Mouse (Mus musculus) gastrocnemius, adult 2 months (tissue): ENCODE measurements around the gene Tmem132c. TPM values are rescaled to one million over a fixed set of nuclear protein-coding genes. Genes with fewer than 3 reads are reported as not detected.

ENCODE experiments used
- DNase-seq: peaks from one replicate; pipeline ENCODE4 v3.0.0; 2022
- H3K27ac ChIP-seq: fragments of 200-600 bp; 2 replicates; pipeline ENCODE4 v1.8.1; 2022; ENCODE audit warnings: mild to moderate bottlenecking
- H3K4me3 ChIP-seq: fragments of 200-600 bp; 2 replicates; pipeline ENCODE4 v1.8.1; 2022; ENCODE audit warnings: mild to moderate bottlenecking, moderate library complexity
- CTCF ChIP-seq: fragments of 200-600 bp; IDR thresholded peaks from 2 replicates; pipeline ENCODE4 v1.8.1; 2022; ENCODE audit warnings: antibody characterized with exemption, mild to moderate bottlenecking, moderate library complexity
- intact Hi-C: fragments of 180-260 bp; cut with DNase I; formaldehyde crosslinking; loops from one replicate; pipeline ENCODE4 v1.15.1; 2025
- total RNA-seq, 2 experiments: library from RNA; stranded (reverse); gene quantifications; 2 replicates each; pipeline ENCODE4 v1.2.3; 2021

Tmem132c gene
- total RNA-seq, 2 experiments from 2014 or later, result 0.17 TPM; not detected in 1

DNA sequence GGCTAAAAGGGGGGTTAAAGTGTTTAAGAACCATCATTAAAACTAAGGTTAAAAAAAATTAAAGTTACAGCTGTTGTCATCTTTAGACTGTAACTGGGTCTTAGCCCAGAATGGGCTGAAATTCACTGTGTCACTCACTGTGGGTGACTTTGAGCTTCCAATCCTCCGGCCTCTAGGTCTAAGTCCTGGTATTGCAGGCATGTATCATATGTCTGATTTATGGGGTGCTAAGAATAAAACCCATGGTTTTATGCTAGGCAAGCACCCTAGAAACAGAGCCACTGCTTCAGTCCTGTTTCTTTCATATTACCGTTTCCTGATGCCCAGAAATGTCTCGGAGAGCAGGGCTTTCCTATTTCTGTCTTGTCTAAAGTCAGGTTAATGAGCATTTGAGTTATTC lies 52.1 kb downstream of the Tmem132c start:
- Histone ChIP-seq H3K27ac (no peak overlapping the region), H3K4me3 (no peak overlapping the region)
- intact Hi-C loops, result no loop called here
- no peak for DNase-seq
- TF ChIP-seq CTCF, result no peak

DNA sequence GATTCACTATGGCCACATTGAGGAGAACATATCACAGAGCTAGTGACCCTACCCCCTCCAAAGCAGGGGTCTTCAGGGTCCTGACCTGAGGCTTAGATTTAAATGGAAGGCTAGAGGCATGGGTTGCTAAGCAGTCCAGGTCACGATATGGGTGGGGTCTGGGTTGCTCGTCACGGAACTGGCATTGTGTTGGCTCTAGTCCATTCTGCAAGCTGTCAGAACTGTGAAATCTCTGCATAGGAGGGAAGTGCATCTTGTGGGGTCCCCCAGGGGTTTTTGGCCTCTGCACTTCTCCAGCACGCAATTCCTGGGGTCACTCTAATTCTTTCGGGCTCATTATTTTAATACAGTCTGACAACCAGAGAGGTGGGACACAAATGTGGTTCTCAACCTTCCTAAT lies 55.9 kb downstream of the Tmem132c start:
- H3K4me3 ChIP-seq, result no peak overlapping the region
- no peak for TF ChIP-seq CTCF
- H3K27ac ChIP-seq, result no peak overlapping the region
- intact Hi-C loops, result no loop called here
- DNase-seq, result no peak

DNA sequence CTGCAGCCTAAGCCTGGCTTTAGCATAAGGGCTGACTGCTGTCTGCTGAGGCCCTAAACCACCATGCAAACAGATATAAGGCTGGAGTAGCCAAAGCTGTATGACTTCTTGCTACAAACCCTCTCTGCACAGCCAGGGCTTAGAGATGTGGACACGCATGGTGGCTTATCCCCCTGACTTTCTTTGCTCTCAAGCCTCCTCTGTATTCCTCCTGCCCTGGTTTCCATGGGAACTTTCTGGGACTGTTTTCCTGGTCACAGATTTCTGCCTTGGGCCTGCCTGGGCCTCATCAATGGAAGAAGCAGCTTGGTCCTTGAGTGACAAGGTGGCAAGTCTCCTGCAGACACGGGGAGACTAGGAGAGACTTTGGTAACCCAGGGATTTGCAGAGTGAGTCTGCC lies 56.5 kb downstream of the Tmem132c start:
- no peak for DNase-seq
- H3K27ac ChIP-seq, result no peak overlapping the region
- intact Hi-C loops, result no loop called here
- no peak for TF ChIP-seq CTCF
- H3K4me3 ChIP-seq, result no peak overlapping the region

DNA sequence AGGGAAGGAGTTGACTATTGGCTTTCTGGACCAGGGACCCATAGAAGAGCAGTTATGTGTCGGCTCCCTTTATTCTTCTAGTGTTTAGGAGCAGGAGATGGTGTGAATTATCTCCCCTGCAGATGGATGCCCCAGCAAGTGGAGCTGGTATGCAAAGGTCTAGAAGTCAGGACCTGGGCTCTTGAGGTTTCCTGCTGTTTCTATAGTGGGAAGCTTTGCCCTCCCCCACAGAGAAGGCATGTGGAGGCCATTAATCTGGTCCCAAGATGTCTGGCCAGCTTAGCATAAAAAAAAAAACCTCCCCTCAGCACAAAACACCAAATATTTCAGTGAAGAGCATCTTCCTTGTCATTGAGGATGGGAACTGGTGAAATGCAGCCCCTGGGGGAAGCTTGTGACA lies 57.4 kb downstream of the Tmem132c start:
- DNase-seq, result no peak
- Histone ChIP-seq H3K4me3 (no peak overlapping the region), H3K27ac (no peak overlapping the region)
- TF ChIP-seq CTCF, result no peak
- intact Hi-C loops, result no loop called here

DNA sequence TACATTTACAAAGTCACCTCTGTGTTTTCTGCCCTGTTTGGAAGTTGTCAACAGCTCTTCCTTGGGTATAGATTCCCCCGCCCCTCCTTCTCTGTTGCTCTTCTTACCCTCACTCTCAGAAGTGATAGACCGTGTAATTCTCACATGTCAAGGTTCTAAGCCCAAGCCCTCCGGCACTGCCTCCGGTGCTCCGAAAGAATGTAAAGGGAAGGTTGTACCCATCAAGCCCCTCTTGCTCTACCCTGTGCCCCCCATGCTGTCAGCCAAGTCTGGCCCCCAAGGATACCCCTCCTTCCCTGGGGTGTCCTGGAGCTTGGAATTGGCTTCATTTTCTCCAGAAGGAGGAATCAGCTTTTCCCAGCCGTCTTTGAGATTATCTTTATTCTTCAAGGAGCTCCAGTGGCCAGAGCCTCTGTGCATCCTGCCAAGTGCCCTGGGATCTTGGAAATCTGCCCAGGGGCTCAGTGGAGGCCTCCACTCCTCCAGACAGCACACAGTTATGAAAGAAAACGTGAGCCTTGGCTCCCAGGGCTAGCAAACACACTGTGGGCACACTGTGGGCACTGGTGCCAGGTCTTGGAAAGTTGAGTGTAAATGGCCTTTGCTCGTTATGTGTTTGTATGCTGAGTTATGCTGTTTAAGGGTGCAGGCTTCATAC lies 59.1 kb downstream of the Tmem132c start:
- no peak for TF ChIP-seq CTCF
- intact Hi-C loops, result no loop called here
- Histone ChIP-seq H3K27ac (no peak overlapping the region), H3K4me3 (no peak overlapping the region)
- no peak for DNase-seq

DNA sequence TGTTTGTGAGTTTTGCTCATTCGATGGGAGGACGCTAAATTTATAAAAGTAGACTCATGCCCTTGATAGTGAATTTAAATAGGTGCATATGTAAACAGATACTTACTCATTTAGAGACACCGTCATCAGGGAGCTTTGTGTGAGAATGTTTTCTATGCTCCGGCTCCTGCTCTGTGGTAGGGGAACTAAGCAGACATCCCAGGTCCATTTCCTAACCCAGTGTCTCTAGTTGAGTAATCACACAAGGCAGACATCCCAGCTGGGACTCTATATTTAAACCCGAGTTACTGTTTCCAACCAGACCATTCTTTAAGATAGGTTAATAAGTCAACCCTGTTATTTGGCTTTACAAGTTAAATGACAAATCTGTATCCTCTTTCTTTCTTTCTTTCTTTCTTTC lies 63.7 kb downstream of the Tmem132c start:
- Histone ChIP-seq H3K4me3 (no peak overlapping the region), H3K27ac (no peak overlapping the region)
- intact Hi-C loops, result no loop called here
- DNase-seq, result no peak
- no peak for TF ChIP-seq CTCF

DNA sequence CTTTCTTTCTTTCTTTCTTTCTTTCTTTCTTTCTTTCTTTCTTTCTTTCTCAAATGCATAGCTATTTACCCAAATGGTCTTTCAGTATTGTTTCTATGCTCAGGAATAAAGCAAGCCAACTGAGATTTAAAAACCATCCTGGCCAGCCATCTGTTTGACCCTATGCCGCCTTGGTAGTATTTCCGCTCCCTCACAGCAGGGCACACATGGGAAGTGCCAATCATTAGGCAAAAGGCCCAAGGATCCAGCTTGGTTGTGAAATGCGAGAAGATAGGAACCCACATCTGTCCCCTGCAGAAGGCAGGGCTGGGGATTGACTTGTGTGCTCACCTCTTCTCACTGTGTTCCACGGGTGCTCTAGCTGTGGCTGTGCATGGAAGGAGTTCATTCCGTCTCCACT lies 64.1 kb downstream of the Tmem132c start:
- Histone ChIP-seq H3K4me3 (no peak overlapping the region), H3K27ac (no peak overlapping the region)
- intact Hi-C loops, result no loop called here
- no peak for DNase-seq
- no peak for TF ChIP-seq CTCF

DNA sequence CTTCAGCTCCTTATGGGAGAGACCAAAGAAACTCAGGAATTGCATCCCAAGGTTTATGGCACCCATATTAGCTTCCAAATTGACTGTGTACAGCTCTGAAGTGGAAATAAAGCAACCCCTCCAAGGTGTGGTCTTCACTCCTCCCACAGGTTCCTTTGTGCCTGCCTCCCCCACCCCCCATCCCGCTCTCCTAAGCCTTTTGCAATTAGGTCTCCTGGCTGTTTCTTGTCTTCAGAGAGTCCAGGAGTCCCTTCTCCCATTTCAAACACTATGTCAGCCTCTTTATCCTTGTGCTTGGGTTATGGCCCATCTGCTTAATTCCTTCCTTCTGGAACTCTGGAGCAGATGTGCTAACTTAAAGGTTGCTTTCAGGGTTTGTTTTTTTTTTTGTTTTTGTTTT lies 65.1 kb downstream of the Tmem132c start:
- H3K4me3 ChIP-seq, result no peak overlapping the region
- no peak for TF ChIP-seq CTCF
- no peak overlapping the region for H3K27ac ChIP-seq
- no peak for DNase-seq
- intact Hi-C loops, result no loop called here

DNA sequence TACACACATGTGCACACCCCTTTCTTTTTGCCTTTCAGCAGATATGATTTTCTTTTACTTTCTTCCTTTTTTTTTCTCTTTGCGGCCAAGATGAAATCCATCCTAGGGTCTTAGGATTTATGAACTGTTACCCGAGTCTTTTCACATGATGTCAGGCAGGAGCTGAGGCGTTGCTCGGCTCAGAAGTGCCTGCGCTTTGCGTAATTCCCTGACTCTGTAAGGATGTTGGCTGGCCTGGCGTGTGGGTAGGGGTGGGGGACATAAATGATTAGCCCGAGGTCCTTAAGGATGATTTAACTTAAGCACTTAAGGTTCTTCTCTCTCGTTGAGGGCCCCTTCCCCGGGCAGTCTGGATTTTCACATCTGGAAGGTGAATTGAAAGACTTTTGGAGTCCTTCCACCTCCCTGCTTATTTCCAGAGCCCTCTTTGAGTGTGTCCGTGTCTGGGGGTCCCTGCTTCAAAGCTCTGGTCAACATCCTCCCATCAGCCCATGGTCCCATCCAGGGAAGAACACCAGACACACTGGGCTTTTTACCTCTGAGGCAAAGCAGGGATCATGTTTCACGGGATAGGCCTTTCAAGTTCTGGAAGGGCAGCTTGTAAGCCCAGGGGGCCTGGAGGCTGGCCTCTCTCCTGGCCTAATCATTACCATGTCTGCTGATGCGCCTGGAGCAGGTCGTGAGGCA lies 68.9 kb downstream of the Tmem132c start:
- Histone ChIP-seq H3K27ac (no peak overlapping the region), H3K4me3 (no peak overlapping the region)
- no peak for TF ChIP-seq CTCF
- DNase-seq, result peak; percentile 52
- intact Hi-C loops, result no loop called here

DNA sequence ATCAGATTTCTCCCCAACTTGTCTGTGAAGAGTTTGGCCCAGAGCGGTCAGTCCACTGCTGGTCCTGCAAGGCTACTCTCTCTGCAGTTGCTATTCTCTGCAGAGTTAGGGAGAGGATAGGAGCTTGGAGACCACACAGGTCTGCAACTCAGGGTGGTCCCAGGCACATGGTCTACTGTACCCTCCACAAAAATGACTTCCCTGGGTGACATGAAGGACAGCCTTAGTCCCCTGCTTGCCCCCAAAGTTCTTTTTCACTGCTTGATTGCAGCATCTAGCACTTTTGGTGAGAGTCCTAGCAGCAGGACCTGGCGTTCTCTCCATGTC lies 69.4 kb downstream of the Tmem132c start:
- H3K4me3 ChIP-seq, result no peak overlapping the region
- H3K27ac ChIP-seq, result no peak overlapping the region
- DNase-seq, result no peak
- intact Hi-C loops, result no loop called here
- TF ChIP-seq CTCF, result no peak

DNA sequence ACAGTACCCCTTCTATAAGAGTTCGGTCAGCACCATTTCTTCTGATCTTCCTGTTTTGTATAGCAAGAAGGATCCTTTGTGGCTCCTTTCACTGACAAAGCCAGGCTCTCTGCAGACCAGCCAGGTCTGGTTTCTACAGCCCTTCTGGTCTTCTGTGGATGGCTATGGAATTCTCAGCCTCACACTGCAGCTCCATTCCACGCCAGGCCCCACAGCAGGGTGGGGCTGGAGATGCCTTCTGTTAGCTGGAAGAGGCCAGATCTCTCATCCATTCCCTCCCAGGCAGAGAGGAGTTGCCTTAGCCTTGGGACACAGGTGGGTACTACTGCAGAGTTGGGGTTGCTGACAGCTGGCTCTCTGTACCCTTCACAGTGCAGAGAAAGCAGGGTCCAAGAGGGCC lies 72.0 kb downstream of the Tmem132c start:
- DNase-seq, result no peak
- no peak overlapping the region for H3K4me3 ChIP-seq
- intact Hi-C loops, result no loop called here
- TF ChIP-seq CTCF, result no peak
- no peak overlapping the region for H3K27ac ChIP-seq

DNA sequence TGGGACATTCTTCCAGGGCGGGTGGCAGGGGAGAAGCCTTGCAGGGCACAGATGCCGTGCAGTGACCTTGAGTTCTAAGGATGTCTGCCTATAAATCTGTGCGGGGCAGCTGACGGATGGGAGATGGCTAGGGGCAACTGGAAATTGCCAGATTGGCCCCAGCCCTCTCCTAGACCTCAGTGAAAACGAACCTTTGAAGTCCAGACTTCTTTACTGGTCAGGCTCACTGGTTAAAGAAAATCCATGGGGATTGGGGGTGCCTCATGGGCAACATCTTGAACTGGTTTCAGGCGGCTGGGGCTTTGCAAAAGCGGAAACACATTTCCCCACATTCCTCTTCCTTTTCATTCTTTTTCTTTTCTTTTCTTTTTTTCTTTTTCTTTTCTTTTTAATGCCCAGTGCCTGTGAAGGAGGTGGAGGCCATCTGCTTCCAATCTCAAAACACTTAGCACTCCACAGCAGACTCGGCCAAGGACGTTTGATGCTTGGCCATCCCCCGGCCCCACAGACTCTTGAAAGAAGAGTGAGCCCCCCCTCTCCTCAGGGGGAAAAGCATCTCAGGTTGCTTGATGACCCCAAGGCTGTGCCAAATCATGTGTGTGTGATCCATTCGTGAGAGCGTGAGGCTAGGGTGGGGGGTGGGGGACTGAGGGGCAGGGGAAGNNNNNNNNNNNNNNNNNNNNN lies 77.6 kb downstream of the Tmem132c start:
- TF ChIP-seq CTCF, result no peak
- intact Hi-C loops, result no loop called here
- no peak overlapping the region for H3K4me3 ChIP-seq
- no peak overlapping the region for H3K27ac ChIP-seq
- no peak for DNase-seq

DNA sequence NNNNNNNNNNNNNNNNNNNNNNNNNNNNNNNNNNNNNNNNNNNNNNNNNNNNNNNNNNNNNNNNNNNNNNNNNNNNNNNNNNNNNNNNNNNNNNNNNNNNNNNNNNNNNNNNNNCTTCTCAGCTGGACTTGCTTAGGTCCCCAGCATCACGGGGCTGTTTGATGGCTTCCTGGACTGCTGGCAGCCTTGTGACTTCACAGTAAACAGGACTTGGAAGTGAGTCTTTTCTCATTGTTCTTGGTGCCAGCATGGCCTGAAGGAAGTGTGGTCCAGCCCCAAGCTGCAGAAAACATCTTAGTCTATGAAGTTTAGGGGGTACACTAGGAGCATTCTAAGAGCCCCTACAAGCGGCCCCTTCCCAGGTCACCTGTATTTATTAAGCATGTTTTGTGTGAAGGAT lies 83.0 kb downstream of the Tmem132c start:
- Histone ChIP-seq H3K27ac (no peak overlapping the region), H3K4me3 (no peak overlapping the region)
- DNase-seq, result no peak
- TF ChIP-seq CTCF, result no peak
- intact Hi-C loops, result no loop called here
